Mouse (Mus musculus) myocyte (in vitro differentiated cells): ENCODE data around the gene Dixdc1.

Experiments used
- POLR2A ChIP-seq: IDR thresholded peaks from one replicate; pipeline ENCODE4 v1.6.1; 2011; ENCODE audit warnings: low read depth, mild to moderate bottlenecking, control low read depth, moderate library complexity; ENCODE audit not compliant: insufficient read length
- POLR2AphosphoS2 ChIP-seq: IDR thresholded peaks from one replicate; pipeline ENCODE4 v1.6.1; 2011; ENCODE audit warnings: low read depth, control low read depth; ENCODE audit not compliant: insufficient read length
- TCF3 ChIP-seq: IDR thresholded peaks from one replicate; pipeline ENCODE4 v1.6.1; 2011; ENCODE audit warnings: low read depth, control low read depth; ENCODE audit not compliant: insufficient read length

- TF ChIP-seq POLR2A = no peak
- no peak for TF ChIP-seq POLR2AphosphoS2
- no peak for TF ChIP-seq TCF3
These were observed 72.9 kb downstream of the Dixdc1 start for GRCm38 (mm10) chr9:50666442-50666841.
